Mouse (Mus musculus): Measurements from ENCODE around the gene Gemin7. TPM values are rescaled to one million over a fixed set of nuclear protein-coding genes. Genes with fewer than 3 reads are reported as not detected.

Gene Gemin7
- polyA plus RNA-seq, 1 experiment from 2014 or later: 151 TPM

Other genes with a start within 250 kb of the Gemin7 start
- gene Ercc1, start 232.8 kb downstream of the Gemin7 start, polyA plus RNA-seq (2014; fragmentation: Nextera tagmentation; extraction: Ambion mirVana): 94.4 and 100 TPM in 2 replicates
- 23.2 and 24.0 TPM in 2 replicates for gene Cd3eap, start 218.1 kb downstream of the Gemin7 start, polyA plus RNA-seq (2014; fragmentation: Nextera tagmentation; extraction: Ambion mirVana)
- 5.8 and 6.4 TPM in 2 replicates for gene Ppp1r13l, start 217.8 kb downstream of the Gemin7 start, polyA plus RNA-seq (2014; fragmentation: Nextera tagmentation; extraction: Ambion mirVana)
- gene Ercc2, start 195.6 kb downstream of the Gemin7 start, polyA plus RNA-seq (2014; fragmentation: Nextera tagmentation; extraction: Ambion mirVana): 18.2 and 25.2 TPM in 2 replicates
- 2.0 and 2.8 TPM in 2 replicates for gene Klc3, start 173.5 kb downstream of the Gemin7 start, polyA plus RNA-seq (2014; fragmentation: Nextera tagmentation; extraction: Ambion mirVana)
- gene Ckm, start 172.8 kb downstream of the Gemin7 start, polyA plus RNA-seq (2014; fragmentation: Nextera tagmentation; extraction: Ambion mirVana): not detected in 2 replicates
- gene Mark4, start 118.8 kb downstream of the Gemin7 start, polyA plus RNA-seq (2014; fragmentation: Nextera tagmentation; extraction: Ambion mirVana): 11.0 and 13.2 TPM in 2 replicates
- gene Exoc3l2, start 114.3 kb downstream of the Gemin7 start, polyA plus RNA-seq (2014; fragmentation: Nextera tagmentation; extraction: Ambion mirVana): 1.2 and 1.4 TPM in 2 replicates
- gene Bloc1s3, start 69.2 kb downstream of the Gemin7 start, polyA plus RNA-seq (2014; fragmentation: Nextera tagmentation; extraction: Ambion mirVana): 2.9 and 4.5 TPM in 2 replicates
- 43.7 and 54.1 TPM in 2 replicates for gene Trappc6a, start 69.2 kb downstream of the Gemin7 start, polyA plus RNA-seq (2014; fragmentation: Nextera tagmentation; extraction: Ambion mirVana)
- 0.11 TPM in 1 of 2 replicates, not detected in the other for gene Nkpd1, start 59.8 kb downstream of the Gemin7 start, polyA plus RNA-seq (2014; fragmentation: Nextera tagmentation; extraction: Ambion mirVana)
- 5.1 and 7.8 TPM in 2 replicates for gene Ppp1r37, start 14.5 kb downstream of the Gemin7 start, polyA plus RNA-seq (2014; fragmentation: Nextera tagmentation; extraction: Ambion mirVana)
- 0.40 and 0.47 TPM in 2 replicates for gene Zfp296, start 308 bp downstream of the Gemin7 start, polyA plus RNA-seq (2014; fragmentation: Nextera tagmentation; extraction: Ambion mirVana)
- gene Clasrp, start 26.9 kb upstream of the Gemin7 start, polyA plus RNA-seq (2014; fragmentation: Nextera tagmentation; extraction: Ambion mirVana): 59.7 and 64.1 TPM in 2 replicates
- 2.9 and 3.7 TPM in 2 replicates for gene Relb, start 51.8 kb upstream of the Gemin7 start, polyA plus RNA-seq (2014; fragmentation: Nextera tagmentation; extraction: Ambion mirVana)
- 89.1 and 92.0 TPM in 2 replicates for gene Clptm1, start 87.4 kb upstream of the Gemin7 start, polyA plus RNA-seq (2014; fragmentation: Nextera tagmentation; extraction: Ambion mirVana)
- gene Apoc2, start 100.3 kb upstream of the Gemin7 start, polyA plus RNA-seq (2014; fragmentation: Nextera tagmentation; extraction: Ambion mirVana): not detected in 2 replicates
- gene Gm44805, start 103.8 kb upstream of the Gemin7 start, polyA plus RNA-seq (2014; fragmentation: Nextera tagmentation; extraction: Ambion mirVana): not detected in 2 replicates
- not detected in 2 replicates for gene Apoc4, start 103.9 kb upstream of the Gemin7 start, polyA plus RNA-seq (2014; fragmentation: Nextera tagmentation; extraction: Ambion mirVana)
- gene Apoc1, start 115.1 kb upstream of the Gemin7 start, polyA plus RNA-seq (2014; fragmentation: Nextera tagmentation; extraction: Ambion mirVana): 1.00 and 2.0 TPM in 2 replicates
- 125 and 152 TPM in 2 replicates for gene Apoe, start 121.6 kb upstream of the Gemin7 start, polyA plus RNA-seq (2014; fragmentation: Nextera tagmentation; extraction: Ambion mirVana)
- 160 and 171 TPM in 2 replicates for gene Tomm40, start 137.8 kb upstream of the Gemin7 start, polyA plus RNA-seq (2014; fragmentation: Nextera tagmentation; extraction: Ambion mirVana)
- 56.0 and 59.2 TPM in 2 replicates for gene Nectin2, start 172.9 kb upstream of the Gemin7 start, polyA plus RNA-seq (2014; fragmentation: Nextera tagmentation; extraction: Ambion mirVana)
- 17.6 and 21.5 TPM in 2 replicates for gene Bcam, start 193.4 kb upstream of the Gemin7 start, polyA plus RNA-seq (2014; fragmentation: Nextera tagmentation; extraction: Ambion mirVana)
- gene Cblc, start 219.2 kb upstream of the Gemin7 start, polyA plus RNA-seq (2014; fragmentation: Nextera tagmentation; extraction: Ambion mirVana): 0.28 and 0.84 TPM in 2 replicates
- 0.51 and 1.1 TPM in 2 replicates for gene Bcl3, start 245.2 kb upstream of the Gemin7 start, polyA plus RNA-seq (2014; fragmentation: Nextera tagmentation; extraction: Ambion mirVana)

All from forebrain, embryonic 11.5 days (tissue).